Mouse (Mus musculus) lung, postnatal 0 days (tissue): ENCODE data around the gene Hk1.

Source experiments
- CTCF ChIP-seq: IDR thresholded peaks from 2 replicates; pipeline ENCODE4 v1.5.1; 2016; ENCODE audit warnings: antibody characterized with exemption, mild to moderate bottlenecking
- EP300 ChIP-seq: IDR thresholded peaks from 2 replicates; pipeline ENCODE4 v1.6.1; 2016; ENCODE audit warnings: antibody characterized with exemption, mild to moderate bottlenecking, control low read depth

DNA sequence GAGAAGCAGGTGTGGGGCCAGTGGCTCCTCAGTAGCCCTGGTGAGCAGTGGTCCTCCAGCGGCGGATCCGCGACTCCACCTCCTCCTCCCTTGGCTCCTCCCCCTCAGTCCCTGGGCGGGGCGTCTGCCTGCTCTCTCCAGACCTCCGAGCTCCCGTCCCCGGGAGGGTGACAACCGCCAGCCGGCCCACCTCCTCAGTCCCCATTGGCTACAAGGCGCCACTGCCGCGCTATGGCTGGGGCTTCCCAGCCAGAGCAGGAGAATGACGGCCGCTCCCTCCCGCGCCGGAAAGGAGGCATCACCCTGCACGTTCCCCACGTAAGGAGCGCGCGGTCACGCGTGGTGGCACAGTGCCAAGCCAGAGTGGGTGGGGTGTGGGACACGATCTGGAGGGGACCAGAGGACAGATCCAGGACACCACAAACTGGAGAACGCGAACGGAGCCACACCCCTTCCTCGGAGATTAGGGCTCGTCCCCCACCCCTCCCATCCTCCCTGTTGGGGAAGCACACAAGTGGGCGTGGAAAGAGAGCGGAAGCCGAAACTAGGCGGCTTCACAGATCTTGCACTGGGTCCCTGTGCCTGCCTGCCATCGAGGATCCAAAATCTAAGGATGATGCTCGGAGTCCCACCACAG lies 39.5 kb downstream of the Hk1 start:
- TF ChIP-seq CTCF (no peak), EP300 (no peak; the same call in 1 of the 2 replicates)
